Mouse (Mus musculus): ENCODE data around the gene Hax1. TPM values are rescaled to one million over a fixed set of nuclear protein-coding genes. Genes with fewer than 3 reads are reported as not detected.

The Hax1 gene
- total RNA-seq (2017), result 73.2 and 87.5 TPM in 2 replicates

DNA sequence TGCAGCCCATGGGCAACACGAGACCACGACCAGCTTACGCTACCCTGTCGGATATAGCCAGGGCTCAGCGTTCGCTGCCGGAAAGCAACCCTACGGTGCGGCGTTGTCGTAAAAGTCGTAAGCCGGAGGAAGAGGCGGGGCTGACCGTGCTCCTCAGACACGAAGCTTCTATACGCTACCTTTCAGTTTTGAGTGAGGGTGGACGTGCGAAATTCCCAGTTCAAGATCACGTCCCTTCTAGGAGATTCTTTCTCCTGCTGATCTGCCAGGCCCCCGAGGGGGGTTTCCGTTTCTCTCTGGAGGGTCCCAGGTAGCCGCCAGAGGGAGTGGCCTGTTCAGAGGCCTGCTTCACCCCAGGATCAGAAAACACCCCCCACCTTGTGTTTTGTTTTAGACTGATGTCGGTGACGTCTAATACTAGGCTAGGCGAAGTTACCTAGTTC is at the start of gene Hax1:
Gene Hax1 (minus strand): TSS at position 169 of the 443 bp plus-strand sequence.
- peak; percentile 97 for ATAC-seq (replicated peaks; ENCODE audit: low read depth, poor library complexity, severe bottlenecking)

DNA sequence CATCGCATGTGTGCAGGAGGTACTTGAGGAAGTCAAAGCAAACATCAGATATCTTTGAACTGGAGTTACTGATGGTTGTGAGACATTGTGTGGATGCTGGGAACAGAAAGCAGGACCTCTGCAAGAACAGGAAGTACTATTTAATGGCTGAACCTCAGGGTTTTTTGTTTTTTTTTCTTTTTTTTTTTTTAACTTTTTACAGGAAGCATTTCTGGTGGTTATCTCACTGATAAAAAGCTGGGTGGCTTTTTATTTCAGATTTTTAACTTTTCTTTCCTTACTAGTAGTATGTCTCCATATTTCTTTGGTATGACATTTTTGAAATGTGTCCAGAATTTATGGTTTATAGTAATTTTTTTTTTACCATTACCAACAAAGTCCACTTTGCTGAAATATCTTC is 37.7 kb upstream of the Hax1 start:
- ATAC-seq (replicated peaks; ENCODE audit: low read depth, poor library complexity, severe bottlenecking), result no peak

DNA sequence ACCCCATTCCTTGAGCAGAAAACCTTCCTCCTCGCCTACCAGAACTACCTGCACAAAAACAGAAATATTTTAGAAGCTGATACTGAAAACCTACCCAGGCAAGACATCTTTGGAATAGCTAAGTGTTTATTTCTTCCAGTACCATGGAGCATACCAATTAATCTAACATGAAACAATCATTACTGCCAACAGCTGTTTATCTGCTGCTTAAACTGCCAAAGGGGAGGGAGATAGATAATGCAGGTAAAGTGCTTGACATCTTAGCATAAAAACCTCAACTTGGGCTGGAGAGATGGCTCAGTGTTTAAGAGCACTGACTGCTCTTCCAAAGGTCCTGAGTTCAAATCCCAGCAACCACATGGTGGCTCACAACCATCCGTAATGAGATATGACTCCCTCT is 36.1 kb upstream of the Hax1 start:
- no peak for ATAC-seq (replicated peaks; ENCODE audit: low read depth, poor library complexity, severe bottlenecking)

DNA sequence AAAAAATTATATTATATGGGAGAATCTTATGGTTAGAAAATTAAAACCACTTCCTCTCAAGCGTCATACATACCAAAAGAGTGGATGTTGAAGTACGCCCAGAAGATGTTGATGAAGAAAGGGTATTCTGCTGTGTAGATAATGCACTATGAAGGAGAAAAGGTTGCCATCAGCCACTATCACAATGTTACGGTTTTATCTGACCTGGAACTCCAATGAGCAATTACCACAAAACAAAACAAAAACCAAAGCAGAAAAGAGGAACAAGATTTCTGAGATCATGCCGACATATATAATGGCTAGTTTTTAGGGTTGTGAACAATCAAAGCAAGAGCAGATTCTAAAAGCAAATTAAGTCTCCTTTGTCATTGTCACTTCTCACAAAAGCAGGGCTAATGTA is 18.0 kb upstream of the Hax1 start:
- 0 out of 2 replicates have a peak, but pooled peaks have one; percentile 22 for ATAC-seq (replicated peaks; ENCODE audit: low read depth, poor library complexity, severe bottlenecking)

DNA sequence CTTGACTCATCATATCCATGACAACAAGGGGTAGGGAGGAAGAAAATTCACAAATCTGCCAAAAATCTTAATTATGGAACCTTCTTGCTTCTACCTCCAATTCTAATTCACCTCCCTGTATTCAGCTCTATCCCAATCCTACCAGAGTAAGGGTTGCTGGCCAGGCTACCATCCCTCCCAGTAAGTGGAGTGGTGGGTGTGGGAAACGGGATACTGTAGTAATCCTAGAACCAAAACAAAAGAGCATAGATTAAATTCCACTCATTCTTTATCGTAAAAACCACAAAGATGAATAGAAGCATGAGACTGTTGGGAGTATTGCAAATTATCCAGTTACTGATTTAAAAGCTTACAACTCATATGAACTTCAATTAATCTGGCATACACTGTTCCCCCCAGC is 11.7 kb upstream of the Hax1 start:
- no peak for ATAC-seq (replicated peaks; ENCODE audit: low read depth, poor library complexity, severe bottlenecking)

DNA sequence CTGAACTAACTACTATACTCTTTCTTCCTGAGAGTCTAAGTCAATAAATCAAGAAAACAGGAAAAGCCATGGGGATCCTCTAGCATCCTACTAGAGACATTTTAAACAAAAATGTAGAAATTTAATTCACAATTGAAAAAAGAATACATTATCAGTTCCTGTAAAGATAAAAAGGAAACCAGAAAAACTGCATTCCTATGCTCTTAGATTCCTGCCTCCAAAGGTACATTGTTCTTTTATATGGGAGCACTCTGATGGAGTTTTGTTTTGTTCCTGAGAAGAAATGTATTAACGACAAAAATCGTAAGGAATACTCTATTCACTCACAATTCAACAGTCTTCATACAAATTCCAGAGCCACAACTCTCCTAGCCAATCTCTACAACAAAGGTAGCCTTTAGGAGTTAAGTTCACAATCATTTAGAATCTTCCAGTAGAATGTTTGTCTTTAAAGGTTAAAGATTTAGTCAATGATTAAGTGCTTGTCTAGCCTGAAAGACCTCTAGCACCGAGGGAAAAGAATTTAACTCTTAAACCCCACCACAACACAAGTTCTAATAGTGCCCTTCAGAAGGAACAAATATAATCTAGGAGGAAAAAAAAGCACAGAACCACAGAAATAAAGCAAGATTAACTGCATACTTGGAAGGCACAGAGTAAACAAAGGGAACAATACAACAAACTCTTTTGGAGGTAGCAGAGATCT is 5.7 kb upstream of the Hax1 start:
- no peak for ATAC-seq (replicated peaks; ENCODE audit: low read depth, poor library complexity, severe bottlenecking)

DNA sequence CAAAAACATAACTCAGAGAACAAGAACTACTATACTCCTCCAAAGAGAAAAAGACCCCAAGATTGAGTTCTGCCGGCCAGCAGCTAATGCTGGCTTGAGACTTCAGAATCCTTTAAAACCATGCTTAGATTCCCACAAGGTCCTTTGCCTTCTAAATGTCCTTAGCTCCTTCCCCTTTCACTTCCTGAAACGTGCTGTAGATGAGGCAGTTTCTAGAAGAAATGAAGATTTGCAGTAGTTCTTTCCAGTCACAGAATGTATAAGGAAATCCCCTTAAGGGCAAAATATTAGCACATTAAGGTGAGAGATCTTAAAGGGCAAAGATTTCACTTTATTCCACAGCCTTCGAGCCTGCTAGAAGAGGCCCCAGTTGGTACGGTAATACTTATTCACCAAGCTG is 1.2 kb upstream of the Hax1 start:
- no peak for ATAC-seq (replicated peaks; ENCODE audit: low read depth, poor library complexity, severe bottlenecking)

DNA sequence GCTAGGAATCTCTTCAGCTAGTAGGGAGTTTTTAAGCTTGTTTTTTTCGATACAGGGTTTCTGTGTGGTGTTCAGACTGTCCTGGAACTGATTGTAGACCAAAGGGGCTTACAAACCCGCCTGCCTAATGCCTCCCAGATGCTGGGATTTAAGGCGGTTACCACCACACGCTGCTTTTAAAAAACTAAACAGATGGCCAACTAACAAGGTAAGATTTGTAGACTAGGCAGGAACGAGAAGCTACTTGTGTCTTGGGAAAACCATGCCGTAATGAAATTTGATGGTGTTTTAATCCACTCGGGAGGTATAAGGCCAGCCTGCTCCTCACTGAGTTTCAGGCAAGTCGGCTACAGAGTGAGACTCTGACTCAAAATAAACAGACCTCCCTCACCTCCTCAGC is 510 bp upstream of the Hax1 start:
- ATAC-seq (replicated peaks; ENCODE audit: low read depth, poor library complexity, severe bottlenecking), result no peak

DNA sequence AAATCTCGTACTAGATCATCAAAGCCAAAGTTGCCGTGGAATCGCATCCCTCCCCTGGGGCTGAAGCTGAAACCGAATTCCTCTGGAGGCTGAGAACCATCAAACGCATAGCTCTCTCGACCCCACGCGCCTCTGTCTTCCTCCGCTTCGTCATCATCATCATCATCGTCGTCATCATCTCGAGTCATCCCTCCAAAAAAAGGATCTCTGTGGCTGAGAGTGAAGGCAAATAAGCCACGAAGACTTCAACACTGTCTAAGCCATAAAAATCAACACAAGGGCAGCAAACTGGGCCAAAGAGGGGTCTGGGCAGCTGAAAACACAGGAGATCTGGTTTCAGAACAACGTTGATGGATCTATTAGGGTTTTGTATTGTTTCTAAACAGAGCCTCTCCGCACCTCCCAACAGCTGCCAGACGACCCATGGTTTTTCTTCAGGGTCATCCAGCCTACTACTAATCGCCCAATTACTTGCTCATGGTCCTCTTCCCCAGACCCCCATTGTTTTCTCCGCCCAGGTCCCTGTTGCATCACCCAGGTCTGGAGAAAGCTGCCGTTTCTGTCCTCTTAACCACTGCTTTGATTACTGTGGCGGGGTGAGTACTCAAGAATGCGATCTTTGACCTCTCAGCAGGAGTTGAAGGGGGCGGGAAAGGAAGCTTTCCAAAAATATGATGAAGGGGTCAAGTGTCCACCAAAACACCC is 637 bp downstream of the Hax1 start:
- ATAC-seq (replicated peaks; ENCODE audit: low read depth, poor library complexity, severe bottlenecking), result peak; percentile 30

DNA sequence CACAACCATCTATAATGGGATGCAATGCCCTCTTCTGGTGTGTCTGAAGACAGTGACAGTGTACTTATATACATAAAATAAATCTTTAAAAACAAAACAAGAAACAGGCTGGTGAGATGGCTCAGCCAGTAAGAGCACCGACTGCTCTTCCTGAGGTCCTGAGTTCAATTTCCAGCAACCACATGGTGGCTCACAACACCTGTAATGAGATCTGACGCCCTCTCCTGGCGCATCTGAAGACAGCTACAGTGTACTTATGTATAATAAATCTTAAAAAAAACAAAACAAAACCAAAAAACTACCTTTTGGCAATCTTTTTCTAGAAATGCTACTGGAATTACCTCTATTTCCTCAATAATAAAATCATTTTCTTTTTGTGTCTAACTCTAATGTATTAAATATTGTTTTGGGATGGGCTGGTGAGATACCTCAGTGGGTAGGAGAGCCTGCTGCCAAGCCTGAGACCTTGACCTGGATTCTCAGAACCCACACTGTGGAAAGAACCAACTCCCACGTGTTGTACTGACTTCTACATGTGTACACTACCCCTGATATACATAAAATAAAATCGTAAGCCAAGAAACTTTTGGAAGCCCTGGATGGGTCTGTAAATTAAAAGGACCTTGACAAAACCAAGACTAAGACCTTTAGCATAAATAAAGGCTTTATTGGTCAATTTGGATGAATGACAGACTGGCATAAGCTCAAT is 3.6 kb downstream of the Hax1 start:
- ATAC-seq (replicated peaks; ENCODE audit: low read depth, poor library complexity, severe bottlenecking), result no peak

DNA sequence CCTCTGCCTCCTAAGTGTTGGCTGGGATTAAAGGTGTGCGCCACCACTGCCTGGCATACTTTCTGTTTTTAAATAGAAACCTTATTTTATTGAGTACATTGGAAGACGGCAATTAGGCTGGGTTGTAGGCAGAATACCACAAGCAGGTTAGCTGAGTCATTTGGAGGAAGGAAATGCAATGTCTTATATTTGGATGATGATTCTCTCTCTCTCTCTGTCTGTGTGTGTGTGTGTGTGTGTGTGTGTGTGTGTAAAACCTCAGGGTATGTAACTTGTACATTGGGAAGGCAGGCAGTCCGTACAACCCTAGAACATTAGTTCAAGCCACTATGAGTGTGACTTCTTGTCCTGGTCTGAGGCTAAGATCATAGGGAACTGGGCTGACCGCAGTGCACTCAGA is 10.8 kb downstream of the Hax1 start:
- peak; percentile 91 for ATAC-seq (replicated peaks; ENCODE audit: low read depth, poor library complexity, severe bottlenecking)

DNA sequence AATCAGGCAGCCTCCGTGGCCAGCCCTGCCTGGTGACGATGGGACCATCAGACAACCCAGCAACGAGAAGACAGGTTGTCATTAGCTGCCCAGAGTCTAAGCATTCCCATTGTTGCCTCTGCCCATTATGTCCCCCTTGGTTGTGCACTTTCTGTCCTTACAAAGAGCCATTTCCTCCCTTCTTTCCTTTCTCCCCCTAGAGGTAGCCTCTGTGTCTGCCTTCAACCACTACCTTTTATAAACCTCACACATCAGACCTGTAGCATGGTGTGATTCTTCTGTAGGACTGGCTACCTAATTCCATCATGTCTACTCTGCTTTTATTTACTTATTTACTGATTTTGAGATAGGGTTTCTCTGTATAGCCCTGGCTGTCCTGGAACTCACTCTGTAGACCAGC is 11.4 kb downstream of the Hax1 start:
- ATAC-seq (replicated peaks; ENCODE audit: low read depth, poor library complexity, severe bottlenecking), result 0 out of 2 replicates have a peak, but pooled peaks have one; percentile 61

DNA sequence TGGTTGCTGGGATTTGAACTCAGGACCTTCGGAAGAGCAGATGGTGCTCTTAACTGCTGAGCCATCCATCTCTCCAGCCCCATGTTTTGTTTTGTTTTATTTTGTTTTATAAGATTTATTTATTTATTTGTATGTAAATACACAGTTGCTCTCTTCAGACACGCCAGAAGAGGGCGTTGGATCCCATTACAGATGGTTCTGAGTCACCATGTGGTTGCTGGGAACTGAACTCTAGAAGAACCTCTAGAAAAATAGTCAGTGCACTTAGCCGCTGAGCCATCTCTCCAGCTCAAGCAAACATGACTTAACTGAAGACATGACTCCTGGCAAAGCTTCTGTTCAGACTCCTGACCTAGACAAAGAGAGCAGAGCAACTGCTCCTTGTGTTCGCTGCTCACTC is 16.2 kb downstream of the Hax1 start:
- ATAC-seq (replicated peaks; ENCODE audit: low read depth, poor library complexity, severe bottlenecking), result no peak

DNA sequence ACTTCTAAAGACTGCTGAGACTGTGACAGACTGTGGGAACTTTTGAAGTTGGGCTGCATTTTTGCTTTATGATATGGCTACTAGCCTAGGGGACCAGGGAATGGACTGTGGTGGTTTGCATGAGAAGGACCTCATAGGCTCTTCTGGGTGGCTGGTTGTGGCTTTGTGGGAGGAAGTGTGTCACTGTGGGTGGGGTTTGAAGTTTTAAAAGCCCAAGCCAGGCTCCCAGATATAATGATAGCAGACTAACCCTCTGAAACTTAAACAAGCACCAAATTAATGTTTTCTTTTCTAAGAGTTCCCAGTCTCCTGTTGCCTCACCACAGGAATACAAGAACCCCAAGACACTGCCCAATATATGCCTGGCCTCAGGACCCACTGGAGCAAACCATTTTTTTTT is 21.7 kb downstream of the Hax1 start:
- peak; percentile 47 for ATAC-seq (replicated peaks; ENCODE audit: low read depth, poor library complexity, severe bottlenecking)

DNA sequence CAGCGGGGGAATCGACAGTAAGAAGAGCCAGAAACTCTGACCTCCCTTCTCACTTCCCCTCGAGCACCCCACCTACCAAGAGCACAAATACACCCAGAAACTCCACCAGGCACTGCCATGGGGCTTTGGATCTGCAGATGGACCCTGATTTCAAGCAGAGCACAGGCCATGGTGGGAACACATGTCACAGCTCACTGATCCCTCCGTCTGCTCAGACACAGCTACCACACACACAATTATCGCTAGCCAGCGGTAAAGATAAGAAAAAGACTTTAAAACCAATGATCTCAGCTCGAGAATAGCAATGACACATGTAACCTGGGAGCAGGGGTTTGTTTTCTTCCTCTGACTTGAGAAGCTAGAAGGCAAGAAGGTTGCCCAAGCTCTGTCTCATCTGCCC is 30.1 kb downstream of the Hax1 start:
- ATAC-seq (replicated peaks; ENCODE audit: low read depth, poor library complexity, severe bottlenecking), result no peak

DNA sequence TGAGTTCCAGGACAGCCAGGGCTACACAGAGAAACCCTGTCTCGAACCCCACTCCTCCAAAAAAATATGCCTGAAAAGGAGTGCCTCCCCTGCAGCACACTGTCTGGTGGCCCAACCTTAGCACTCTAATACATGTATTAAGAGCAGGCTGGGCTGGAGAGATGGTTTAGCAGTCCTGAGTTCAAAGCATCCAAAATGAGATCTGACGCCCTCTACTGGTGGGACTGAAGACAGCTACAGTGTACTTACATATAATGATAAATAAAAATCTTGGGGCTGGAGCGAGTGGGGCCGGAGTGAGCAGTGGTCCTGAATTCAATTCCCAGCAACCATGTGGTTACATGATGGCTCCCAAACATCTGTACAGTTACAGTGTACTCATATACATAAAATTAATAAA is 31.6 kb downstream of the Hax1 start:
- no peak for ATAC-seq (replicated peaks; ENCODE audit: low read depth, poor library complexity, severe bottlenecking)

DNA sequence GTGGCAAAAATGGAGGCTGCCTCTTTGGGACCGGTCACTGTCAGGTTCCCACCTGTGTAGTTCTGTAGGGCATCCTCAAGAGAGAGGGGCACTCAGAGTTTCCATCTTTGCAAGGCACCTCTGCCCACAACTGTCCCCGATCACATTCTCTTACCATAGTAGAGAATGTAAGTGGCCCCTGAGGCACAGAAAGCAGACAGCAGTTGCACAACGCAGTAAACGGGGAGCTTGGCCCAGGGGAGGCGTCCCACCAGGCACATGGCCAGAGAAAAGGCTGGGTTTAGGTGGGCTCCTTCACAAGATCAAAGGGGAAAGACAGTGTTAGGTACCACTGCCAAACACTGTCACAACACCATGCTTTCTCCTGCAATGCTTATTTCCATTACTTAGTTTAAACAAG is 32.6 kb downstream of the Hax1 start:
- no peak for ATAC-seq (replicated peaks; ENCODE audit: low read depth, poor library complexity, severe bottlenecking)

DNA sequence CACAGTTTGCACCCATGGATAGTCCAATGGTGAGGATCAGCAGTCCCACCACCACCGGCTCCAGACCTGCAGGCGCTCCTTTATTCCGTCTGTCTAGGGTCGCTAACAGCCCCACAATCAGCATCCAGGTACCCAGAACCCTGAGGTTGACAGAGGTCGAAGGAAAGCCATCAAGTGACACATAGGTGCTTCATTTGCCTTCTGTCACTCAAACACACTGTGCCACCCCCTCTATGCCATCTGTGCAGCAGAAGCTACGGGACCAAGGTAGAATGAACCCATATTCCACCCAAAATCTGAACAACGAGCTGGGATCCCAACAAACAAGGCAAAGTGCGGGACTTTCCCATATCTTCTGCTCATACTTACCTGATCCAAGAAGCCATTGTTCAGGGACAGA is 33.0 kb downstream of the Hax1 start:
- ATAC-seq (replicated peaks; ENCODE audit: low read depth, poor library complexity, severe bottlenecking), result no peak

DNA sequence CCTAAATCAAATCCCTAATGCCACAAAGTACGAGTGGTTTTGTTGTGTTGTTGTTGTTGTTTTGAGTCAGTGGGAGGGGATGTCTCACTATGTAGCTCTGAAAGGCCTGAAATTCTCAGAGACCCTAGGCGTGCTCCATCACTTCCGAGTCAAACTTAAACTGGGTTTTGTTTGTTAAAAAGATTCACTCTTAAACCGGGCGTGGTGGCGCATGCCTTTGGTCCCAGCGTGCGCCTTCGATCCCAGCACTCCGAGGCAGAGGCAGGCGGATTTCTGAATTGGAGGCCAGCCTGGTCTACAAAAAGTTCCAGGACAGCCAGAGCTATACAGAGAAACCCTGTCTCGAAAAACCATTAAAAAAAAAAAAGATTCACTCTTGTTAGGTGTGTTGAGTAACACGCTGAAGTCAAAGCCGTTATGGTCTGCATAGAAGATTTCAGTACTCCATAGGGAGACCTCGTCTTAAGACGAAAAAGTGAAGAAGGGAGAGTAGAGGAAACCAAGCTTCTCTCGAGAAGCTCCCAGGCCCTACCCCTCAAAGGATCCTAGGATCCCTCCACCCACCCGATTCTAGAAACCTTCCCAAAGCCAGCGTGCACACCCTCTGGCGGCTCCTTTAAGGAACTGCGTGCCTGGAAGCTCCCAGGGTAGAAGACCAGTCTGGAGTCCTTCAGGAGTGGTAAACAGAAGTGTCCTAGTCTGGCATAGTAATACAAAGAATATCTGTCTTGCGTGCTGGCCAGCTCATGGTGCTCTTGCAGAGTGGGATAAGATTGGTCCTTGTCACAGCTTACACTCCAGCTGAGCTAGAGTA is 34.4 kb downstream of the Hax1 start:
- ATAC-seq (replicated peaks; ENCODE audit: low read depth, poor library complexity, severe bottlenecking), result peak; percentile 48

DNA sequence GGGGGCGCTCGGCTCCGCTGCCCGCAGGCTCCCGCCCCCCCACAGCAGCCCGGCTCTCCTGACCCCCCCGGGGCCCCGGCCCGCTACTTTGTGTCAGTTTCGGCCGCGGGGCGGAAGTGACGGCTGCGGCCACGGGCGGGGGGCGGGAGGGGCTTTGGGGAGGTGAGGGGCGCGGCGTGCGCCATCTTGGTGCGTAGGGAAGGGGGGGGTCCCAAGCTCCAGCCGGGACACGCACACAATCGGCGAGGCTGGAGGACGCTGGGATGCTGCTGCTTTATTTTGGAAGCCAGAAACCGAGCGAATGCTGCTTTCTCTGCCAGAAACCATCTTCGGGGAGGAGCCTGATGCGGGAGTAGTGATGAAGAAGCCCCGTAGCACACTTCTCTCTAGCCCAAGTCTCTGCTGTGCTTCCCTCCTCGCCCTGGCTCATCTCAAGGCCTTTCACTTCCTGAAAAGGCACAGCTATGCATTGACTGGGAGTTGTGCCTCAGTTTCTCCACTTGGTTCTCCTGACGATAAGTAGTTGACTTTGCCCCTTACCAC is 35.3 kb downstream of the Hax1 start, which contains the start of gene Atp8b2:
Gene Atp8b2 (minus strand): TSS at position 288 of the 543 bp plus-strand sequence.
- ATAC-seq (replicated peaks; ENCODE audit: low read depth, poor library complexity, severe bottlenecking), result peak; percentile 13
